Mouse (Mus musculus): ENCODE results near the gene Cyp4f14. TPM values are rescaled to one million over a fixed set of nuclear protein-coding genes. Genes with fewer than 3 reads are reported as not detected.

Cyp4f14 gene
- polyA plus RNA-seq (2017; shearing (Covaris generic)), result not detected

DNA sequence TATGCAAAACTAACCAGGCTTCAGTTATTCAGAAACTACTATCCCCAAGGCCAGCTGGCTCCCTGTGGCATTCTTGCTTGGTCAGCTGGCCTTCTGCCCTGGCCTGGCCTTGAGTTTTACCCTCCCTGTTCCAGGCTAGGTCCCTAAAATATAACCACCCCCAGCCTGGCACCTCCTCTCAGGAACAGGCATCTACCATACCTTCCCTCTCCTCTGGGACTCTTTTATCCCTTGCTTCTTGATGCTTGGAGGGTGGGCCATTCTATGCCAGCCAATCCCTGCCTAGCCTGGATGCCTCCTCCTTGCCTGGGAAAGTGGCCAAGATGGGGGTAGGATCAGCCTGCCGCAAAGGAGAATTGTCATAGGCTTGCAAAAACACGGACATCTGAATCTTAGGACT, at the start of gene Cyp4f14:
Gene Cyp4f14, minus strand, starts transcription at position 212 of the 400 bp plus-strand sequence.

DNA sequence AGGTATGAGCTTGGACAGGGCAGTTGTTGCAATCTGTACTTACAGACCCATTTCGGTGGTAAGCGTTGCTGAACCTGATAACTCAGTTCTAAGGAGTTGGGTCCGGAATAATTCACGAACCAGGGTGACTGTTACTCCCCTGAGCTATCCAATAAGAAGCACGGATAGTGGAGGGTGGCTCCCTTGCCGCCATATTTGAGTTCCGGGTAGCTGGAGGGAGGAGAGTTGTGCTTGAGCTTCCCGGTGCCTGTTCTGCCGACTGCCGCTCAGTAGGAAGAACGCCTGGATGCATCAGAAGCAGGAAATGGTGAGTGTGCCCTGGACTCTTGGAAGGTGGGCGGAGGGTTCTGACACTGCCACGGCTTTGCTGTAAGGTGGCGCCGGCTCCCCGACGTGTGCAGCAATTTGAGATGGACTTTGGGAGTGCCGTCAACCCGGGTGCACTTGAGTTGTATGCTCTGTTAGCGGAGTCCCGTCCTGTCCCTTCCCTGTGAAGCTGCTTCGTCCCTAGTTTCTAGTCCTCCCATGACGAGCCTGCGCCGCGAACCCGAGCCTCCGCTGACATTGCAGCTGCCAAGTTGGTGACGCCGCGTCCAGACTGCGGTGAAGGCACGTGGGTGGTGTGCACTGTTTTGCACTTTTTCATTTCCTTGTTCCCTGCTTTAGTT, 48.6 kb upstream of the Cyp4f14 start, which contains the start of gene Zfp472:
Gene Zfp472, plus strand, starts transcription at position 192 of the 668 bp plus-strand sequence.

DNA sequence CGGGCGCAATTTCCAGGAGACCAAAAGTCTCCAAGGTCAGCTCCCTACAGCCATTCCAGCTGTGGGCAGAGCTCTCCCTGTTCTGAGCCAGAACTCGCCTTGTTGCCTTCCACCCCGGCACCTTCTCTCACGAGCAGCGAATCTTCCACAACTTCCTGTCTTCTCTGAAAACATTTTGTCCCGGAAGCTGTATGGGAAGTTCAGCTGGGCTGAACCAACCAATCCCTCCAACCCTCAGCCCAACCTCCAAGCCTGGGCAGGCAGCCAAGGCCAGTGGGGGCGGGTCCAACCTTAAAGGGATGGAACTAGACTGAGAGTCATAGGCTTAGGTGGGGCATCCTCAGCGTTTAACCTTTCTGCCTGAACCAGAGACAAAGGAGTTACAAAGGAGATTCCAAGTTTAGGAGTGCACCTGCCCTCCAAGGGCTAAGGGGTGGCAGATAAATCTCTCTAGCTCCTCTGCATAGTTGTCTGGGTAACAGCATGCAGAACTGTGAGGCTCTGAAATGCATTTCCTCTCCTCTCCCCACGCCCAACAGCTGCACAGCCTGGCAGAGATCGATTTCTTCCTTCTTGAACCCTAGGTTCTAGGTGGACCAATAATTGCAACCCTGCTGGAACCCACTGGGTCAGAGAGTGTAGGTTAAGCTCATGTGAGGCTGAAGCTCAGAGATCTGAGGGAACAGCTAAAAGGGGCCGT, 30.2 kb upstream of the Cyp4f14 start, which contains the start of gene Cyp4f13:
Gene Cyp4f13, minus strand, starts transcription at position 188 of the 700 bp plus-strand sequence.

DNA sequence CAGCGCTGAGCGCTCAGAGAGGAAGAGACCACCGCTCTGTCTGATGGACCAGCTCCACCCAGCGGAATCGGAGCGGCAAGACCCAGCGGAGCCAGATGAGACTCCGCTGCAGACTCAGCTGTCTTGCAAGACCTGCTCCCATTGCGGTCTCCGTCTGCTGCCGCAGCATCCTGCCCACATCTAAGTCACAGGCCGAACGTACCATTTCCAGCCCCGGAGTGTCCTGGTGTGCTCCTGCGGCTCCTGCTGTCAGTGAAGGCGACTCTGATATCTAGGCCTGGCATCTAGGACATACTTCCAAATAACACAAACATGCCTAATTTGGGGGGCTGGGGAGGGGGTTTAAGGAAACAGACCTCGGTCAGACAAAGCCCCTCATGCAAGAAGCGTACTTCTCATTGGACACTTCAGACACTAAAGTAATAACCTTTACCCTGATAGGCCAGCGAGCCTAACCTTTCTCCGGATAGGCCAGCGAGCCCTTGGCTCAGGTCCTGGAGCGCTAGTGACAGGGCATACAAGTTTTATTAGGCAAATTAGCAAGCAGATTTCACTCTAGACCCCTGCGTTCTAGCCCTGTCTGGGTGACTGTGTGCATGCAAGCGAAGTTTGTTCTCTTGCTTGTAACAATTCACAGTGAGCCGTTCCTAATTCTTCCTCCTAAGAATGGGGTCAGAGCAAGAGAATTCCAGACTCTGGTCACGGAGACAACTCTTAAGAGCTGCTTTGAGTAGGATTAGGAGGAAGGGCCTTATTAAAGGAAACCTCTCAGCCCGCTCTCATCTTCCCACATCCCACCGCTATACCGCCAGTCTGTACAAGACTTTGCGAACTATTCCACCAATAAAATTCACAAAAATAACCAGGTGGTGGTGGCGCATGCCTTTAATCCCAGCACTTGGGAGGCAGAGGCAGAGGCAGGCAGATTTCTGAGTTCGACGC, 25.6 kb downstream of the Cyp4f14 start, which contains the start of gene Zfp870:
Gene Zfp870, minus strand, starts transcription at position 404 of the 942 bp plus-strand sequence.

Other genes with a start within 250 kb of the Cyp4f14 start
- not detected for gene Cyp4f15, start 231.7 kb downstream of the Cyp4f14 start, polyA plus RNA-seq (2017; shearing (Covaris generic))
- gene Zfp871, start 129.1 kb downstream of the Cyp4f14 start, polyA plus RNA-seq (2017; shearing (Covaris generic)), result 34.4 TPM
- not detected for gene Zfp811, start 107.4 kb downstream of the Cyp4f14 start, polyA plus RNA-seq (2017; shearing (Covaris generic))
- 5.2 TPM for gene Zfp799, start 87.1 kb downstream of the Cyp4f14 start, polyA plus RNA-seq (2017; shearing (Covaris generic))
- gene Zfp870, start 25.7 kb downstream of the Cyp4f14 start, polyA plus RNA-seq (2017; shearing (Covaris generic)), result 0.20 TPM
- gene Cyp4f13, start 30.1 kb upstream of the Cyp4f14 start, polyA plus RNA-seq (2017; shearing (Covaris generic)), result 47.3 TPM
- 12.3 TPM for gene Zfp472, start 48.5 kb upstream of the Cyp4f14 start, polyA plus RNA-seq (2017; shearing (Covaris generic))
- 9.7 TPM for gene Zfp952, start 75.8 kb upstream of the Cyp4f14 start, polyA plus RNA-seq (2017; shearing (Covaris generic))
- gene Zfp763, start 116.1 kb upstream of the Cyp4f14 start, polyA plus RNA-seq (2017; shearing (Covaris generic)), result 1.5 TPM
- gene 4921501E09Rik, start 150.7 kb upstream of the Cyp4f14 start, polyA plus RNA-seq (2017; shearing (Covaris generic)), result not detected
- 1.8 TPM for gene Zfp563, start 172.0 kb upstream of the Cyp4f14 start, polyA plus RNA-seq (2017; shearing (Covaris generic))
- not detected for gene Morc2b, start 222.3 kb upstream of the Cyp4f14 start, polyA plus RNA-seq (2017; shearing (Covaris generic))

Measured in effector memory CD4-positive, alpha-beta T cell, adult 5 months (primary cell).